Mouse (Mus musculus) naive thymus-derived CD4-positive, alpha-beta T cell, adult 5 months (primary cell): Measurements from ENCODE around the gene Gm26938. TPM values are rescaled to one million over a fixed set of nuclear protein-coding genes. Genes with fewer than 3 reads are reported as not detected.

Experiments used
- polyA plus RNA-seq: library from polyadenylated mRNA; unstranded; fragments of 100-300 nt; shearing (Covaris generic); gene quantifications from one replicate; pipeline ENCODE4 v1.2.1, GENCODE M21; 2017

The Gm26938 gene
- not detected for polyA plus RNA-seq

DNA sequence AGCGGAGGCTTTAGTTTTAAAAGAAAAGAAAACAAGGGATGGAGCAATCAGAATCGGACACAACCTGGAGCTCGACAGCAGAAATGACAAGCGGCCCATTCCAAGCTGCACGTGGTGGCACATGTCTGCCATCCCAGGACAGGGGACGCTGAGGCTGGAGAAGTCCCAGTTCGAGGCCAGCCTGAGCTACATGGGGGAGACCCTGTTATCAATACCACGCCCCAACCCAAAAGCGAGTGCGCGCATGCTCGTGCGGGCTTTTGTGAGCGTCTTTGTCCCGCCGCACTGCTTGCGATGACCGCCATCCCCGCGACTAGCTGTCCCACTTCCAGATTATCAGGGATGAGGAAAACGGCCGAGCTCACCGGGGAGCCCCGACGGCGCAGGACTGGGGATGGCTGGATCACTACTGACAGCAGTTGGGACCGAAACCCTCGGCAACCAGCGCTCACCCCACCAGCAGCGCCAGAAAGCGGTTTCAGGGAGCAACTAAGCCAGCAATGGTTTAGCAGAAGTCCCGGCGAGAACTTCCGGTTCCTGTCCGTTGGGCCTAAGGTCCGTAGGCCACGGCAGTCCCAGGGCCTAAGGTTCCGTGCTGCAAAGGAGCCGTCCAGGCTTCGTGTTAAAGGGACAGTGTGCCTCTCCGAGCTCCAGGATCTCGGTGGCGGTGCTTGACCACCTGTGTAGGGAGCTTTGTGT, at the start of gene Gm26938, which contains the start of gene Psmg3:
Gene Gm26938, minus strand, starts transcription at position 51 of the 699 bp plus-strand sequence.
Gene Psmg3, minus strand, starts transcription at position 529 of the 699 bp plus-strand sequence.

DNA sequence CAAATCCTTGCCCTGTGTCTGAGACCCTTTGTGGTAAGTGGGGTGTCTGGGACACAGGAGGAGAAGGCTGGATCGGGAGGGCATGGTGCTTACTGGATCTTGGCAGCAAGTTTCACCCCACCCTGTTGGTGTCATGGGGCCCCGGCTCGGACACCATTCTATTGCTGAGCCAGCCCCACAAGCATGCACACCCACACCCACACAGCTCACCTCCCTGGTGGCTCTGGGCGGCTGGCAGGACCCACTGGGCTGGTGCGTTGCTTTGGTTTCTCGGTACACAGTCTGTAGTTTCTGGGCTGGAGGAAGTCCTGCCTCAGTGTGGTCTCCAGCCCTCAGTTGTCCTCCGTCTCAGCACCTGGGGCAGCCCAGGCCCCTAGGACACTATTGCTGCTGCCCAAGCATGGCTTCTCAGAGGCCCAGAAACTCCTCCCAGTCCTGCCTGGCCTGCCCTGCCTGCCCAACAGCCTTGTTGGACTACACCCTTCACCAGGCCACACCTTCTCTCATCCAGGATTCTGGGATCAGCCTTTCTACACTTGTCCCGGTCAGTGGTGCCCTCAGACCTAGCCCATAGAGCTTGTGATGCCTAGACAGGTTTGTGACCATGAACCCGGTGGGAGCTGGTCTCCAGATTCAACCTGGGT, 6.5 kb downstream of the Gm26938 start, which contains the start of gene Tmem184a:
Gene Tmem184a, minus strand, starts transcription at position 380 of the 644 bp plus-strand sequence.

DNA sequence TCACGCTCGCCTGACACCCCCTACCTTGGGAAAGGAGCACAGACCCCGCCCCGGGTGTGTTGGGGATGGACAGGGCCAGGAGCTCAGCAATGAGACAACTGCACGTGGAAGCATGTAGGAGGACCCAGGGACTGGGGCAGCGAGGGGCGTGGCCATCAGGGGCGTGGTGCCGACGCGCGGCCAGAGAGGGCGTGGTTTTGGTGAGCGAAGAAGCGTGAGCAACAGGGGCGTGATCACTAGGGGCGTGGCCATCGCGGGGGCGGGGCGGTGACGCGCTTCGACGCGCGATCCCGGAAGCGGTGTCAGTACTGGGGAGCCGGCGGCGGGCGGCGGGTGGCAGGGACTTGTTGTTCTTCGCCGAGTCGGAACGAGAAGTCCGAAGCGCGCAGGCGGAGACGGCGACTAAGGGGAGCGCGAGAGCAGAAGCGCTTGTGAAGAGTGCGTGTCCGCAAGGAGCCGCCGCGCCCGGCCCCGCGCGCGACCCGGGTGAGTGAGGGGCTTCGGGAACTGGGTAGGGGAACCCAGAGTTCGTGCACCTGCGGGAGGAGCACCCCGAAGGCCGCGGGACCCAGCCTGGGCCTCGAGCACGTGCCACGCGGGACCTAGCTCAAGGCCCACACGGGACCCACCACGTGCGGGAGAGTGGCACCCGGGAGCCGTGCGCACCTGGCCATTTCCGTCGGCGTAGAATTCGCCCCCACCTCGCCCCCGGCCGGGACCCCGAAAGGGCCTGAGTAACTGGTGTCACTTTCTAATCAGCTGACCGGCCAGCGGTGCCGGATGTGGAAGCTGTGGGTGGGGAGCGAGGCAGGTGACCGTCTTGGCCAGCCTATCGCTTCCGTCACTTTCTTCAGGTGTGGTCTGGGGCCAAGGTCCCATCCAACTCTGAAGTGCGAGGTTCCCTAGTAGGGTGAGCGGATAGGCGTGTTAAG, 34.7 kb downstream of the Gm26938 start, which contains the start of gene Mafk:
Gene Mafk, plus strand, starts transcription at position 287 of the 932 bp plus-strand sequence.

DNA sequence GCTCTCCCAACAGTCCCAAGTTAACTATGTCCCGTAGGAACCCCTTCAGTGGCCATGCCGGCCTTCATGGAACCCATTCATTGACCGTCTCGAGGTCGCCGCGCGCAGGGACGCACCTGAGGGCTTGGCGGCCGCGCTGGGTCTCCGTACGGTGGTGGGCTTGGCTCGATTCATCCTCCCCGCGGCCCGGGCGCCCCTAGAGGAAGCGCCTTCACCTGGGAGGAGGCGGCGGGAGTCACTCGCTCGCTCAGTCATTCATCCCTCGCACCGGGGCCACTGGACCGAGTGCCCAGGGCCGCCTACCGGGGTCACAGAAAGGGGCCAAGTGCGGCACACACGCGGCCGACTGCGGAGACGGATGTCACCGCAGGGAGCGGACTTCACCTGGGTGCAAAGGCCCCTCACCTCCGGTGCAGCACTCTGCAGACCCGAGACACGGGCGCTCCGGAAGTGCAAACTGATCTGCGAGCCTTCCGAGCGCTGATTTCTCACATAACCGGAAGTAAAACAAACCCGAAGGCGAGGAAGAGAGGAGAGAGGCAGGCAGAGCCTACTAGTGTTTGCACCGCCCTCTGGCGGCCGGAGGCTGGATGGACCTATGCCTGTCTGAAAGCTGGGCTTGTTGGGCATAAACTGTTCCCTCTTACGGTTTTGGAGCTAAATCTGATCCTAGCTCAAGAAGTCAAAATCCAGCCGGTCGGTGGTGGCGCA, 50.8 kb downstream of the Gm26938 start, which contains the start of gene Ints1:
Gene Ints1, minus strand, starts transcription at position 459 of the 711 bp plus-strand sequence.

Other genes starting within 250 kb of the Gm26938 start
- gene Micall2, start 90.1 kb downstream of the Gm26938 start, polyA plus RNA-seq, result not detected
- 50.8 TPM for gene Ints1, start 50.7 kb downstream of the Gm26938 start, polyA plus RNA-seq
- 127 TPM for gene Mafk, start 34.9 kb downstream of the Gm26938 start, polyA plus RNA-seq
- 0.16 TPM for gene Tmem184a, start 6.5 kb downstream of the Gm26938 start, polyA plus RNA-seq
- 23.0 TPM for gene Psmg3, start 478 bp upstream of the Gm26938 start, polyA plus RNA-seq
- not detected for gene Elfn1, start 81.5 kb upstream of the Gm26938 start, polyA plus RNA-seq